Mouse (Mus musculus): Measurements from ENCODE around the gene Atp4a. TPM values are rescaled to one million over a fixed set of nuclear protein-coding genes. Genes with fewer than 3 reads are reported as not detected.
"Not testable (repeated sequence)": the region's sequence is repeated elsewhere in the genome, so short reads cannot be mapped to it uniquely, and the experiment has no call there.

The Atp4a gene
- polyA plus RNA-seq, 1 experiment = 0.90 TPM

GRCm38 (mm10) chr7:30728739-30729395 is 16.9 kb downstream of the Atp4a start:
- Histone ChIP-seq H3K27ac (ENCODE audit: insufficient read depth, low read length) (peak overlapping the region; percentile 22; the same call in 1 of the 2 replicates), H3K27me3 (ENCODE audit: control insufficient read depth, insufficient read depth, low read length) (no peaks in the 10 kb centered on the region), H3K36me3 (ENCODE audit: control insufficient read depth, insufficient read depth, low read length) (no peaks in the 10 kb centered on the region), H3K4me3 (ENCODE audit: extremely low read depth, insufficient read depth, insufficient read length) (peak overlapping the region; percentile 97), H3K4me1 (ENCODE audit: control insufficient read depth, insufficient read depth, insufficient read length) (peaks cover 3% of the 10 kb centered on the region; the same call in 1 of the 2 replicates)
- 6% methylated on average over 26 of the region's 26 CpGs for WGBS
- no peak for DNase-seq (ENCODE audit: low read depth in 1 of 2, low spot score in 2 of 2)
- TF ChIP-seq CTCF (IDR thresholded peaks at IDR 0.05; ENCODE audit: extremely low read depth, insufficient read depth, insufficient read length, insufficient replicate concordance) = no peak
- no peak for TF ChIP-seq POLR2A (IDR thresholded peaks at IDR 0.05; ENCODE audit: low read depth, low read length)

- WGBS = under 1% methylated on average over 60 of the region's 60 CpGs
- peak; percentile 33 for TF ChIP-seq POLR2A (IDR thresholded peaks at IDR 0.05; ENCODE audit: low read depth, low read length)
- TF ChIP-seq CTCF (IDR thresholded peaks at IDR 0.05; ENCODE audit: extremely low read depth, insufficient read depth, insufficient read length, insufficient replicate concordance) = peak; percentile 27; the same call in 1 of the 2 replicates
Measured at GRCm38 (mm10) chr7:30729396-30730063, 17.5 kb downstream of the Atp4a start, which contains the start of gene Tmem147. TSS of gene Tmem147 (minus strand) at chr7:30729540.

GRCm38 (mm10) chr7:30730064-30730722 is 18.2 kb downstream of the Atp4a start:
- DNase-seq (ENCODE audit: low read depth in 1 of 2, low spot score in 2 of 2); H3K27me3 ChIP-seq (ENCODE audit: control insufficient read depth, insufficient read depth, low read length); H3K4me1 ChIP-seq (ENCODE audit: control insufficient read depth, insufficient read depth, insufficient read length); H3K36me3 ChIP-seq (ENCODE audit: control insufficient read depth, insufficient read depth, low read length): not testable (repeated sequence)
- WGBS = 18% methylated on average over 21 of the region's 22 CpGs
- H3K27ac ChIP-seq (ENCODE audit: insufficient read depth, low read length) = peak overlapping the region; percentile 85
- H3K4me3 ChIP-seq (ENCODE audit: extremely low read depth, insufficient read depth, insufficient read length) = peak overlapping the region; percentile 97

More at GRCm38 (mm10) chr7:30729396-30730063, 17.5 kb downstream of the Atp4a start, which contains the start of gene Tmem147:
- Histone ChIP-seq H3K4me1 (ENCODE audit: control insufficient read depth, insufficient read depth, insufficient read length) (peaks cover 3% of the 10 kb centered on the region; the same call in 1 of the 2 replicates), H3K27ac (ENCODE audit: insufficient read depth, low read length) (peak within 1 kb of the TSS; percentile 85), H3K36me3 (ENCODE audit: control insufficient read depth, insufficient read depth, low read length) (no peaks in the 10 kb centered on the region), H3K4me3 (ENCODE audit: extremely low read depth, insufficient read depth, insufficient read length) (peak within 1 kb of the TSS; percentile 97), H3K27me3 (ENCODE audit: control insufficient read depth, insufficient read depth, low read length) (no peaks in the 10 kb centered on the region)
- DNase-seq (ENCODE audit: low read depth in 1 of 2, low spot score in 2 of 2) = peak; percentile 84 to 95

GRCm38 (mm10) chr7:30736211-30736610 is 24.2 kb downstream of the Atp4a start:
- Histone ChIP-seq H3K36me3 (ENCODE audit: control insufficient read depth, insufficient read depth, low read length) (peaks cover 4% of the 10 kb centered on the region; the same call in 1 of the 2 replicates), H3K27ac (ENCODE audit: insufficient read depth, low read length) (no peak overlapping the region), H3K4me1 (ENCODE audit: control insufficient read depth, insufficient read depth, insufficient read length) (no peaks in the 10 kb centered on the region), H3K4me3 (ENCODE audit: extremely low read depth, insufficient read depth, insufficient read length) (no peak overlapping the region), H3K27me3 (ENCODE audit: control insufficient read depth, insufficient read depth, low read length) (no peaks in the 10 kb centered on the region)
- 78% methylated on average over 3 of the region's 3 CpGs for WGBS
- TF ChIP-seq CTCF (IDR thresholded peaks at IDR 0.05; ENCODE audit: extremely low read depth, insufficient read depth, insufficient read length, insufficient replicate concordance) = no peak
- TF ChIP-seq POLR2A (IDR thresholded peaks at IDR 0.05; ENCODE audit: low read depth, low read length) = no peak
- DNase-seq (ENCODE audit: low read depth in 1 of 2, low spot score in 2 of 2) = no peak

GRCm38 (mm10) chr7:30742570-30742969 is 30.6 kb downstream of the Atp4a start:
- H3K4me1 ChIP-seq (ENCODE audit: control insufficient read depth, insufficient read depth, insufficient read length); H3K36me3 ChIP-seq (ENCODE audit: control insufficient read depth, insufficient read depth, low read length); H3K27me3 ChIP-seq (ENCODE audit: control insufficient read depth, insufficient read depth, low read length); H3K4me3 ChIP-seq (ENCODE audit: extremely low read depth, insufficient read depth, insufficient read length); H3K27ac ChIP-seq (ENCODE audit: insufficient read depth, low read length): not testable (repeated sequence)
- WGBS = 22% methylated on average over 2 of the region's 2 CpGs
- peak in 1 of 2 experiments; percentile 30 for DNase-seq (ENCODE audit: low read depth in 1 of 2, low spot score in 2 of 2)

GRCm38 (mm10) chr7:30743617-30744016 is 31.6 kb downstream of the Atp4a start, which contains the start of gene Gapdhs:
TSS of gene Gapdhs (minus strand) at chr7:30743681.
- WGBS = 85% methylated on average over 3 of the region's 4 CpGs
- H3K4me1 ChIP-seq (ENCODE audit: control insufficient read depth, insufficient read depth, insufficient read length); H3K4me3 ChIP-seq (ENCODE audit: extremely low read depth, insufficient read depth, insufficient read length); H3K27me3 ChIP-seq (ENCODE audit: control insufficient read depth, insufficient read depth, low read length); DNase-seq (ENCODE audit: low read depth in 1 of 2, low spot score in 2 of 2); H3K27ac ChIP-seq (ENCODE audit: insufficient read depth, low read length); H3K36me3 ChIP-seq (ENCODE audit: control insufficient read depth, insufficient read depth, low read length): not testable (repeated sequence)
